Mouse (Mus musculus) heart, adult 2 months (tissue): ENCODE data around the gene Bpi. TPM values are rescaled to one million over a fixed set of nuclear protein-coding genes. Genes with fewer than 3 reads are reported as not detected.

Source experiments
- DNase-seq, 2 experiments: peaks; one replicate each; pipeline ENCODE4 v3.0.0; 2021
- H3K27ac ChIP-seq: fragments of 200-600 bp; 2 replicates; pipeline ENCODE4 v1.8.1; 2022
- H3K27me3 ChIP-seq: fragments of 200-500 bp; 2 replicates; pipeline ENCODE4 v1.6.1; 2012; ENCODE audit warnings: mild to moderate bottlenecking, low read length, inconsistent platforms, mixed read lengths; ENCODE audit not compliant: control insufficient read depth, insufficient read depth
- H3K36me3 ChIP-seq: fragments of 200-500 bp; 2 replicates; pipeline ENCODE4 v1.6.1; 2012; ENCODE audit warnings: low read length, inconsistent platforms; ENCODE audit not compliant: control insufficient read depth, insufficient read depth
- H3K4me1 ChIP-seq: fragments of 200-500 bp; 2 replicates; pipeline ENCODE4 v1.6.1; 2011; ENCODE audit warnings: low read length; ENCODE audit not compliant: control insufficient read depth, insufficient read depth
- H3K4me3 ChIP-seq: fragments of 200-600 bp; 2 replicates; pipeline ENCODE4 v1.8.1; 2022
- H3K79me2 ChIP-seq: fragments of 200-500 bp; replicated peaks from 2 replicates; pipeline ENCODE4 v1.6.1; 2012; ENCODE audit warnings: mild to moderate bottlenecking, inconsistent platforms, low read length, moderate library complexity, mixed read lengths; ENCODE audit not compliant: control insufficient read depth, insufficient read depth
- H3K9ac ChIP-seq: fragments of 200-500 bp; 2 replicates; pipeline ENCODE4 v1.6.1; 2012; ENCODE audit warnings: low read depth, mild to moderate bottlenecking, control low read depth, inconsistent platforms, low read length, mixed read lengths
- CTCF ChIP-seq: fragments of 200-600 bp; IDR thresholded peaks from 2 replicates; pipeline ENCODE4 v1.8.1; 2022; ENCODE audit warnings: antibody characterized with exemption, mild to moderate bottlenecking, moderate library complexity
- EP300 ChIP-seq: fragments of 200-500 bp; IDR thresholded peaks from 2 replicates; pipeline ENCODE4 v1.6.1; 2011; ENCODE audit warnings: low read depth, low read length, control low read depth; ENCODE audit not compliant: insufficient read depth
- POLR2A ChIP-seq: fragments of 200-500 bp; IDR thresholded peaks from 2 replicates; pipeline ENCODE4 v1.6.1; 2011; ENCODE audit warnings: mild to moderate bottlenecking, low read depth, low read length, control low read depth; ENCODE audit not compliant: insufficient read depth
- WGBS: fragments of 180-500 bp; shearing (Covaris S2); methylation state at CpG from one replicate; pipeline ENCODE4 v1.1.7; 2018; 5-methylcytosine and 5-hydroxymethylcytosine counted together
- intact Hi-C: fragments of 180-260 bp; cut with DNase I; formaldehyde crosslinking; loops from one replicate; pipeline ENCODE4 v1.15.1; 2025
- polyA plus RNA-seq: library from polyadenylated mRNA; depleted of rRNA; stranded (reverse); fragments of >200 nt; gene quantifications from 2 replicates; pipeline ENCODE4 v1.2.3, GENCODE M21; 2012
- total RNA-seq, 2 experiments: library from RNA; stranded (reverse); gene quantifications; 2 replicates each; pipeline ENCODE4 v1.2.3; 2021

The Bpi gene
- total and polyA plus RNA-seq, 3 experiments = 0.13 TPM; not detected in 2

GRCm38 (mm10) chr2:158284571-158284970 lies 26.7 kb downstream of the Bpi start:
- DNase-seq = peak; percentile 45 to 67
- H3K4me3 ChIP-seq = no peak overlapping the region
- 17% methylated on average over 11 of the region's 11 CpGs for WGBS
- TF ChIP-seq POLR2A (no peak), CTCF (peak; percentile 87), EP300 (0 out of 2 replicates have a peak, but pooled peaks have one; percentile 47)
- no peak overlapping the region for H3K9ac ChIP-seq
- H3K36me3 ChIP-seq = no peaks in the 10 kb centered on the region
- intact Hi-C loops = loop anchor here (5.0 kb wide), 1 partner anchor 63 kb away; no protein-coding TSS in a partner anchor
- H3K27me3 ChIP-seq = no peaks in the 10 kb centered on the region; the same call in 1 of the 2 replicates
- H3K27ac ChIP-seq = no peak overlapping the region
- H3K79me2 ChIP-seq = no peaks in the 10 kb centered on the region
- no peaks in the 10 kb centered on the region for H3K4me1 ChIP-seq

GRCm38 (mm10) chr2:158285655-158286054 lies 27.8 kb downstream of the Bpi start:
- Histone ChIP-seq H3K4me3 (no peak overlapping the region), H3K79me2 (no peaks in the 10 kb centered on the region), H3K36me3 (no peaks in the 10 kb centered on the region), H3K9ac (no peak overlapping the region), H3K4me1 (no peaks in the 10 kb centered on the region), H3K27me3 (no peaks in the 10 kb centered on the region; the same call in 1 of the 2 replicates), H3K27ac (no peak overlapping the region)
- TF ChIP-seq CTCF (no peak), POLR2A (no peak), EP300 (no peak)
- DNase-seq = no peak
- intact Hi-C loops = no loop called here
- WGBS = 79% methylated on average over 6 of the region's 6 CpGs

GRCm38 (mm10) chr2:158295700-158296099 lies 37.8 kb downstream of the Bpi start:
- Histone ChIP-seq H3K36me3 (no peaks in the 10 kb centered on the region), H3K9ac (no peak overlapping the region), H3K4me3 (no peak overlapping the region), H3K4me1 (no peaks in the 10 kb centered on the region), H3K27ac (no peak overlapping the region), H3K79me2 (no peaks in the 10 kb centered on the region), H3K27me3 (no peaks in the 10 kb centered on the region)
- TF ChIP-seq POLR2A = no peak
- no peak for TF ChIP-seq EP300
- TF ChIP-seq CTCF = no peak
- 30% methylated on average over 9 of the region's 9 CpGs for WGBS
- intact Hi-C loops = no loop called here
- peak in 1 of 2 experiments; percentile 14 for DNase-seq

- no peak overlapping the region for H3K27ac ChIP-seq
These were observed 41.3 kb downstream of the Bpi start for GRCm38 (mm10) chr2:158299203-158299602.

GRCm38 (mm10) chr2:158299731-158300130 lies 41.8 kb downstream of the Bpi start:
- Histone ChIP-seq H3K4me3 (no peak overlapping the region), H3K36me3 (no peaks in the 10 kb centered on the region), H3K9ac (no peak overlapping the region), H3K79me2 (no peaks in the 10 kb centered on the region), H3K27me3 (no peaks in the 10 kb centered on the region), H3K27ac (no peak overlapping the region), H3K4me1 (no peaks in the 10 kb centered on the region; the same call in 1 of the 2 replicates)
- DNase-seq = no peak
- 62% methylated on average over 4 of the region's 4 CpGs for WGBS
- intact Hi-C loops = no loop called here
- TF ChIP-seq POLR2A = no peak
- TF ChIP-seq EP300 = no peak
- no peak for TF ChIP-seq CTCF

More at GRCm38 (mm10) chr2:158299203-158299602, 41.3 kb downstream of the Bpi start:
- DNase-seq = no peak
- intact Hi-C loops = no loop called here
- Histone ChIP-seq H3K79me2 (no peaks in the 10 kb centered on the region), H3K4me1 (no peaks in the 10 kb centered on the region; the same call in 1 of the 2 replicates), H3K4me3 (no peak overlapping the region), H3K36me3 (no peaks in the 10 kb centered on the region), H3K9ac (no peak overlapping the region), H3K27me3 (no peaks in the 10 kb centered on the region)
- 70% methylated on average over 3 of the region's 3 CpGs for WGBS
- no peak for TF ChIP-seq CTCF
- no peak for TF ChIP-seq EP300
- no peak for TF ChIP-seq POLR2A

- WGBS = 67% methylated on average over 3 of the region's 3 CpGs
- no peaks in the 10 kb centered on the region for H3K79me2 ChIP-seq
- no peak overlapping the region for H3K9ac ChIP-seq
- no peaks in the 10 kb centered on the region for H3K36me3 ChIP-seq
- no peak overlapping the region for H3K27ac ChIP-seq
- no peaks in the 10 kb centered on the region for H3K27me3 ChIP-seq
- peaks cover 7% of the 10 kb centered on the region for H3K4me1 ChIP-seq
- intact Hi-C loops = no loop called here
- no peak overlapping the region for H3K4me3 ChIP-seq
- TF ChIP-seq POLR2A = no peak
- TF ChIP-seq EP300 = no peak
- no peak for TF ChIP-seq CTCF
- DNase-seq = no peak
These were observed 44.9 kb downstream of the Bpi start for GRCm38 (mm10) chr2:158302807-158303206.
